Mouse (Mus musculus): ENCODE data around the gene Rpl18a.
A peak's percentile ranks its signal among the peaks of the same experiment; 100 is the strongest.

The Rpl18a gene

GRCm38 (mm10) chr8:70897021-70897680 lies at the start of gene Rpl18a:
Rpl18a (minus strand) TSS chr8:70897412.
- peak; percentile 100 for DNase-seq (ENCODE audit: low read depth, low spot score)

- no peak for DNase-seq (ENCODE audit: low read depth, low spot score)
Observed at GRCm38 (mm10) chr8:70943187-70943586, 46.0 kb upstream of the Rpl18a start.

DNA sequence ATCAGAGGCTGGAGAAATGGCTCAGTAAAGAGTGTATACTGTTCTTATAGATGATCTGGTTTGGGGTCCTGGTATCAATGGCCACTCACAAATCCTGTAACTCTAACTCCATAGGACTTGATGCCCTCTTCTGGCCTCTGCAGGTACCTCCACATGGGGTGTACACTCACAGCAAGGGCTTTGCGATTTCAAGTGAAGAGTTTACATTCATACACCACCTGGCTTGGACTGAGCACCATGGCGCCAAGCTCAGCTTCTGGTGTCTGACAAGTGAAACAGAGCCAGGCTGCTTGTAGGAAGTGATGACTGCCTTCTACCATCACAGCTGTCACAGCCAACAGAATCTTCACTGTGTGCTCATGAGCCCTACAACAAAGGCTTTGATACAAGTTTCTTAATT lies 44.3 kb upstream of the Rpl18a start:
- DNase-seq (ENCODE audit: low read depth, low spot score), result peak; percentile 28

DNA sequence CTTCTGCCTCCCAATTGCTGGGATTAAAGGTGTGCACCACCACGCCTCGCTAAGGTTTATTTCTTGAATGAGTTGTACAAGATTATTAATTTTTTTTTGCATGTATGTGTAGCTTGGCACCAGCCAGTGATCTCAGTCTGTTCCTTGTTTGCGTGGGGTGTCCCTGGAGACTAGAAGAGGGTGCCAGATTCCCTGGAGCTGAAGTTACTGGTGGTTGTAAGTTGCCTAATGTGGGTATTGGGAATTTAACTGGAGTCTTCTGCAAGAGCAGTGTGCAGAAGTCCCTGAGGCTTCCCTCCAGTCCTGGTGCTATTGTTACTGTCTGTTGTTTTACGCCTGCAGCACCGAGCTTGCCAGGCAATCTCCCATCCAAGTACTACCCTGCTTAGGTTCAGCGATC lies 40.0 kb upstream of the Rpl18a start:
- DNase-seq (ENCODE audit: low read depth, low spot score), result no peak

GRCm38 (mm10) chr8:70934786-70935185 lies 37.6 kb upstream of the Rpl18a start:
- peak; percentile 31 for DNase-seq (ENCODE audit: low read depth, low spot score)

GRCm38 (mm10) chr8:70933036-70933435 lies 35.8 kb upstream of the Rpl18a start:
- no peak for DNase-seq (ENCODE audit: low read depth, low spot score)

DNA sequence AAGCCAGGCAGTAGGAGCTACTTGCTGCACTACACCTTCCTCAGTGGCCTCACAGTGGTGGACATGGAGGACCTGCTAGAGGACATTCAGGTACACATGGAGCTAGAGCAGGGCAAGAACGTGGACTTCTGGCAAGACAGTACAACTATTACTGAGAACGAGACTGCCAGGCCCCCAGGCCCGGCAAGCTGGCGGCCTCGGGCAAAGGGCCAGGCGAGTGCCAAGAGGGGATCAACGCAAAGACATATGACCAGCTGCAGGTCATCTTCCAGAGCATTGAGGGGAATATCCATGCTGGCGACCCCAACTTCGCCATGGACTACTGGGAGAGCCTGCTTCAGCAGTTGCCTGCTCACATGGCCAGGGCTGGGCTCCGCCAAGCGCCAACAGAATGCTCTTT lies 34.5 kb upstream of the Rpl18a start:
- no peak for DNase-seq (ENCODE audit: low read depth, low spot score)

DNA sequence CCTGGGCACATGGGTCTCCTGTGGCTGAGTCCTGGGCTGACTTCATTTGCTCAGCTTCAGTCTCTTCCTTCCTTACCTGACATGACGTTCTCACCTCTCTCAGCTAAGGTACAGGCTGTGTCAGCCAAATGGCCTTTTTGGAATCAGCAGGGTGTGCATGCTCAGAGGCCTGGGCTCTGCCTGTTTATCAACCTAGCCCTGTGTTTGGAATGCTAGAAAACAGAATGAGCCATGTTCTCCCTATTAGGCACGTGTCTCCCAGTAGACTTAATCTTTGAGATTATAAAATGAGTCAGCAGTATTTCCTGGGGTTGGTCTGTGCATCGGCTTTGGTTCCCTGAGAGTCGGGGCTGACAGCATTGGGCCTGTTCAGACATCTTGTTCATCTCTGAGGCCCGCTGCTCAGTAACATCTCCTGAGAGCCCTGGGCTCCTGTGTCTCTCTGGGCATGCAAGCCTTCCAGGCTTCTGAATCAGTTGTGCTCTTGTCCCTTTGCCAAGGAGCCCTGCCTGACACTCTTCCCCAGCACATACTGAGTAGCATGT lies 31.6 kb upstream of the Rpl18a start:
- no peak for DNase-seq (ENCODE audit: low read depth, low spot score)

GRCm38 (mm10) chr8:70928096-70928495 lies 30.9 kb upstream of the Rpl18a start:
- no peak for DNase-seq (ENCODE audit: low read depth, low spot score)

DNA sequence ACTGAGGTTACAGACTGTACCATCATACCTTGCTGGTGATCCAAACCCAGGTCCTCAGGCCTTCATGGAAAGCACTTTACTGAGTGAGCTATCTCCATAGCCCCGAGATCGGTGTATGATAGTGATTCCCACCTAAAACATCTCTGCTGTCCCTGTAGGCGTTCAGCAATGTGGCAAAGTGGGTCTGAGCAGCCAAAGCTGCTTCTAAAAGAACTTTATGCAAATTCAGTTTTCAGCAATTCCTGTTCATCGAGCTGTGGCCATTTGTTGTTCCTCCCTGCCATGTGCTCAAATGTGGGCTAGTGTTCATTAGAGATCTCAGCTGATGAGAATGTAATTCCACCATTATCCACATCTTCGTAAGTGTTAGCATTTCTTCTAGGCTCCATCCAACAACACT lies 29.2 kb upstream of the Rpl18a start:
- peak; percentile 62 for DNase-seq (ENCODE audit: low read depth, low spot score)

GRCm38 (mm10) chr8:70925754-70926153 lies 28.5 kb upstream of the Rpl18a start:
- no peak for DNase-seq (ENCODE audit: low read depth, low spot score)

GRCm38 (mm10) chr8:70924151-70924550 lies 26.9 kb upstream of the Rpl18a start:
- no peak for DNase-seq (ENCODE audit: low read depth, low spot score)

GRCm38 (mm10) chr8:70920049-70920922 lies 23.1 kb upstream of the Rpl18a start:
- DNase-seq (ENCODE audit: low read depth, low spot score), result no peak

GRCm38 (mm10) chr8:70914704-70915103 lies 17.5 kb upstream of the Rpl18a start:
- DNase-seq (ENCODE audit: low read depth, low spot score), result no peak

GRCm38 (mm10) chr8:70913523-70913922 lies 16.3 kb upstream of the Rpl18a start:
- DNase-seq (ENCODE audit: low read depth, low spot score), result no peak

- no peak for DNase-seq (ENCODE audit: low read depth, low spot score)
Observed at GRCm38 (mm10) chr8:70912955-70913354, 15.7 kb upstream of the Rpl18a start.

DNA sequence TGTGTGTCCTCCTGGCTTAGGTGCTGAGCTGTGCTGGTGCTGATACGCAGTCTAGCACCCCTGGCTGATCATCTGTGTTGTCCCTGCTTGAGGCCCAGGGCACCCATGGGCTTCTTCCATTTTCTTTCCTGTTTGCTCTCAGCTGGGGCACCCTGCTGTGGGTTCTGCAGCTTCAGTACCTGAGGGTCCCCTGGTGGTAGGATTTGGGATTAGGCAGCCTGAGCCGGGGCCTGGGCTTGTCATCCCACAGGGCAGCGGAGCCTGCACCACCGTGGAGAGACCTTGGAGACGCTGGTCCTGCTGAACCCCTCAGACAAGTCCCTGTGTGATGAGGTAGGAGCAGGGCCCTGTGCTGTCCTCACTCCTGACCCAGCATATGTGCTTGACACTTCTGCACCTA lies 14.4 kb upstream of the Rpl18a start:
- DNase-seq (ENCODE audit: low read depth, low spot score), result no peak

DNA sequence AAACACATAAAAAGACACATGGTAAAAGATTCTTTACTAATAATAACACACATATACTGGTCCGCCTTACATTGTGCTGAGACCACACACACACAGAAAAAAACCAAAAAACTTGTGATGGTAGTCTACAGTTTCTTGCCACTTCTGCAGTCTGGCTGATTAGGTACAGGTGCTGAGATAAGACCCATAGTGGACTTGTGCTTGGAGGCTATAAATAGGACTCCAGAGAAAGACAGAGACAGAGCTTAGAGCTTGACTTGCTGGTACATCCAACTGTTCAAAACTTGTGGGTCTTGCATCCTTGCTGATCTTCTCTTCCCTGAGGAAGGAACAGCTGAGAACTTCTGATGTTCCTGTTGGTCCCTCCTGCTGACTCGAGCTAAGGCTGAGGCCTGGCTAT lies 10.3 kb upstream of the Rpl18a start:
- DNase-seq (ENCODE audit: low read depth, low spot score), result no peak

DNA sequence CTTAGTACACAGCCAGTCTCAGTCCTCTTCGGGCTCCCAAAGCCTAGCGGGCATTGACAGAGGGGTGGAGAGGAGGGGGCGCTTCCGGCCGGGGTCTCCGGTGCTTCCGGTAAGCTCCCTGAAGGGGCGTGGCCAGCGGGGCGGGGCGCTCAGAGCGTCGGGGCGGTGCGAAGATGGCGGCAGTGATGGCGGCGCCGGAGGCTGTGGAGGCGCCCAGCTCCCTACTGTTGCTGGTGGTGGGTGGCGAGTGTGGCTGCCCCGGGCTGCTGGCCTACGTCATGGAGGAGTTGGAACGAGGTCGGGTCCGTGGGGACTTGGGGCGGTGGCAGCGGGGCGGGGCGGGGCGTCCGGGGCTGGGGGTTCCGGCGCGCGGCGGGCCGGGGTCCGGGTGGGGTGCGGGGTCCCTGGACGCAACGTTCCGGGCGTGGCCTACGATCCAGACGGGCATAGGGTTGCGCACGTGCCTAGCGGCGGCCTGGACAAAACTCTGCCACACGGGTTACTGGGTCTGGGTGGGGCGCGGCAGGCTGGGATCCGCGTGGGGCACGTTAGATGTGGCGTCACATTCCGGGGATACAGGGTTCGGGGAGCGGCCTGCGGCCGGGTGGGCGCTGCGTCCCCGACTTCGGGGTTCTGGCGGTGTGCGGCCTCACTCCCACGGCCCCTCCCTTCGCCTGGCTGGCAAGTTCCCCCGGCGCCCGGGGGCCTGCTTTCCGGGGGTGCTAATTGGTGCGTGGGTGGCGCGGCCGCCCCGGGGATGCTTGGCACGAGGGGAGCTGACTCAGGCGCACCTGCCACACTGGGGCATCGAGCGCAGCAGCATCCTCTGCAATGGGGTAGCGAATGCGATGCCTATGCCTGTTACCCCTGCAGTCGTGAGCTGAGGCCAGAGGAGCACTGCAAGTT lies 8.9 kb upstream of the Rpl18a start, which contains the start of gene Map1s:
TSS of gene Map1s (plus strand) at position 102 of the 906 bp plus-strand sequence.
- DNase-seq (ENCODE audit: low read depth, low spot score), result peak; percentile 54

- DNase-seq (ENCODE audit: low read depth, low spot score), result no peak
Observed at GRCm38 (mm10) chr8:70905463-70905830, 8.2 kb upstream of the Rpl18a start.

DNA sequence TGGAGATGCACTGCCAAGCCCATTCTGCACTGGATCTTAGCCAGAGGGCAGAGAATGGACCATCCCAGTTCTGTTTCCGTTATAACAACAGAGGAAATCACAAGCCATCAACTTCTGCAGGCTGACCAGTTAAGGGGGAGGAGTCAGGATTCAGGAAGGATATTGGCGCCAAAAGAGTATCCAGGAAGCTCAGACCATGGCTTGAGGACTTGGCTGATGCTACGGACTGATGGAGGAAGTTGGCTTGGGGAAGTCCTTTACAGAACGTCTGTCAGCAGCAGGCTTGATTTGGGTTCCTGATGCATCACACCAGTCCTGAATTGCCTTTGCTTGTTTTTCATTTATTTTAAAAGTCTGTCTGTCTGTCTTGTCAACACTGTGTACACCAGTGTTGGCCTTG lies 7.3 kb upstream of the Rpl18a start:
- no peak for DNase-seq (ENCODE audit: low read depth, low spot score)

DNA sequence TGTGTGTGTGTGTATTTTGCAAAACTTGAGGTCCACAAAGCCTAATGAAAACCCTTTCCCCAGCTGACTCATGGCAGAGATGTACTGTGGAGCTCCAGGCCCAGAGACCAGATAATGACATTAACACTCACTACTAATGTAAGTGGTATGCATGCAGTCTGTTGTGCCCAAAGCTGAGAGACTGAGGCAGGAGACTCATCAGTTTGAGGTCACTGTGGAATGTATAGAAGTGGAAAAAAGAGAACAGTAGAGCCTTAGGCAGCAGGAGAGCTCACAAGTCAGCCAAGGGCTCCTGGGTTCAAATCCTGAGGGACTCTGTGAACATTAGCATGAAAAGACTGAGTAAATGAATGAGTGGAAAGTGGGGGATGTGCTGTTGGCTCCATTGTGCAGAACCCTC lies 6.4 kb upstream of the Rpl18a start:
- DNase-seq (ENCODE audit: low read depth, low spot score), result no peak

Data from telencephalon, adult 2 months (tissue).